8 mouse cellular contexts compared by ENCODE assay signal in the genomic region with DNA sequence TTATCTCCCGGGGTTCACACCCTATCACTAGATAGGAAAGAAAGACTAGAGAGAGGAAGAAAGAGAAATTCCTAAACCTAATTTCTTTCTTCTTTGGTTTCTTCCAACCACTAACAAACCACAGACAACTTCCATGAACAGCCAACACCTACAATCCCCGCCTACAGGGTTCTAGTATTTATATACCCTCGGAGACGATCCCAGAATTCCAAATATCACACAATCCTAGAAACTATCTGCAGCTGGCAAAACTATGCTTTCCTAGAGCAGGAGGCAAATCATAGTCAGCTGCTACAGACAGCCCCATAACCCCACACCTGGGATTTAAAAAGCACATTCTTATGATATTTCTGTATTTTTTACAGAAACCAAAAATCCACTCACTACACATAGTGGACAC. TPM values are rescaled to one million over a fixed set of nuclear protein-coding genes. Genes with fewer than 3 reads are reported as not detected.
DNase-seq lines count a peak whose midpoint lies in the region; ATAC-seq and TF ChIP-seq lines count a peak whose summit lies in the region.
"Had no signal": no experiment of that assay in that cellular context is flagged by ENCODE, and none has a peak within 500 bp of the region (broad histone marks: within the 10 kb centered on the region; RNA-seq: fewer than 3 reads in every experiment).

No protein-coding gene starts in this region.

- ATAC-seq in neural tube, embryonic 11.5 days (ENCODE audit: insufficient read depth, low FRiP score, low TSS enrichment) = no peak
- ATAC-seq in forebrain, postnatal 0 days = no peak
- no peak for ATAC-seq in liver, embryonic 14.5 days (ENCODE audit: insufficient read depth)

- H3K4me1 ChIP-seq in neural tube, embryonic 11.5 days (ENCODE audit: control insufficient read depth, insufficient read depth, low read length) = peaks cover 11% of the 10 kb centered on the region
- peaks cover 19% of the 10 kb centered on the region; the same call in 1 of the 2 replicates for H3K4me1 ChIP-seq in forebrain, postnatal 0 days (ENCODE audit: insufficient read depth)
- peaks cover 15 to 17% of the 10 kb centered on the region in 2 experiments for H3K4me1 ChIP-seq in liver, embryonic 14.5 days (replicated peaks; ENCODE audit: control insufficient read depth in 2 of 2, insufficient read depth in 2 of 2, low read length in 1 of 2)
- H3K4me1 ChIP-seq in thymus, adult 2 months (replicated peaks; ENCODE audit: control insufficient read depth, insufficient read depth, low read length) = peaks cover 8% of the 10 kb centered on the region

- no peak for DNase-seq in neural tube, embryonic 11.5 days (ENCODE audit: low spot score)
- DNase-seq in neural tube, embryonic 10.5 days (ENCODE audit: extremely low spot score, low spot score) = no peak
- DNase-seq in forebrain, postnatal 0 days = no peak
- DNase-seq in liver, embryonic 14.5 days (ENCODE audit: low read depth in 3 of 3, low spot score in 3 of 3) = no peak
- no peak for DNase-seq in thymus, adult 2 months
- no peak for DNase-seq in adrenal gland, adult (ENCODE audit: inconsistent age in 2 of 2, low spot score in 1 of 2)
- no peak for DNase-seq in cerebellum, adult 9-11 months
- DNase-seq: thymus, adult 18-20 months had no signal

- no peak overlapping the region for H3K27ac ChIP-seq in neural tube, embryonic 11.5 days (ENCODE audit: low read depth, low read length)
- H3K27ac ChIP-seq in forebrain, postnatal 0 days (ENCODE audit: low read depth, low read length) = no peak overlapping the region
- H3K27ac ChIP-seq in liver, embryonic 14.5 days = no peak overlapping the region
- no peak overlapping the region for H3K27ac ChIP-seq in thymus, adult 2 months (ENCODE audit: control insufficient read depth, insufficient read depth, low read length)

- peak overlapping the region; percentile 6; the same call in 1 of the 2 replicates for H3K4me3 ChIP-seq in neural tube, embryonic 11.5 days (ENCODE audit: low read depth, low read length)
- peak overlapping the region; percentile 17; the same call in 1 of the 2 replicates for H3K4me3 ChIP-seq in forebrain, postnatal 0 days (ENCODE audit: low read depth, low read length)
- peak overlapping the region in 1 of 2 experiments; percentile 41; a peak in 2 of 4 replicates for H3K4me3 ChIP-seq in liver, embryonic 14.5 days (ENCODE audit: insufficient read depth in 1 of 2, low read depth in 2 of 2, low read length in 2 of 2)
- no peak overlapping the region for H3K4me3 ChIP-seq in thymus, adult 2 months (ENCODE audit: control insufficient read depth, insufficient read depth, low read length)

- peaks cover 5% of the 10 kb centered on the region; the same call in 1 of the 2 replicates for H3K36me3 ChIP-seq in neural tube, embryonic 11.5 days (ENCODE audit: control insufficient read depth, insufficient read depth, low read length)
- peaks cover 7% of the 10 kb centered on the region for H3K36me3 ChIP-seq in forebrain, postnatal 0 days (ENCODE audit: insufficient read depth)
- peaks cover 15% of the 10 kb centered on the region for H3K36me3 ChIP-seq in liver, embryonic 14.5 days (replicated peaks; ENCODE audit: control insufficient read depth, insufficient read depth, low read depth)
- H3K36me3 ChIP-seq in thymus, adult 2 months (ENCODE audit: control insufficient read depth, insufficient read depth, low read length) = peaks cover 13% of the 10 kb centered on the region

- peak overlapping the region; percentile 58 for H3K4me2 ChIP-seq in neural tube, embryonic 11.5 days (ENCODE audit: low read depth)
- peak overlapping the region; percentile 64 for H3K4me2 ChIP-seq in forebrain, postnatal 0 days (ENCODE audit: low read depth)
- H3K4me2 ChIP-seq in liver, embryonic 14.5 days (ENCODE audit: low read depth) = peak overlapping the region; percentile 92

- no peak for TF ChIP-seq EP300 in liver, embryonic 14.5 days (IDR thresholded peaks at IDR 0.05; ENCODE audit: low read depth)

- TF ChIP-seq POLR2A in thymus, adult 2 months (IDR thresholded peaks at IDR 0.05; ENCODE audit: control insufficient read depth, extremely low read depth, insufficient read depth, low read length, poor library complexity) = no peak

- no peaks in the 10 kb centered on the region for H3K9me3 ChIP-seq in neural tube, embryonic 11.5 days (ENCODE audit: control insufficient read depth, low read length)
- no peaks in the 10 kb centered on the region for H3K9me3 ChIP-seq in forebrain, postnatal 0 days (ENCODE audit: low read length)
- H3K9me3 ChIP-seq in liver, embryonic 14.5 days (ENCODE audit: control insufficient read depth, low read length) = no peaks in the 10 kb centered on the region

- 84% methylated on average over 4 of the region's 4 CpGs for WGBS in neural tube, embryonic 11.5 days
- 76% methylated on average over 4 of the region's 4 CpGs for WGBS in forebrain, postnatal 0 days
- WGBS in liver, embryonic 14.5 days (ENCODE audit: insufficient replicate concordance) = 29% methylated on average over 4 of the region's 4 CpGs
- 54% methylated on average over 4 of the region's 4 CpGs for WGBS in thymus, adult 2 months

- H3K9ac ChIP-seq in neural tube, embryonic 11.5 days (ENCODE audit: low read length) = no peak overlapping the region
- no peak overlapping the region for H3K9ac ChIP-seq in forebrain, postnatal 0 days
- peak overlapping the region; percentile 15; the same call in 1 of the 2 replicates for H3K9ac ChIP-seq in liver, embryonic 14.5 days (replicated peaks)

- no peak for TF ChIP-seq CTCF in forebrain, postnatal 0 days (IDR thresholded peaks at IDR 0.05; ENCODE audit: low read depth)
- TF ChIP-seq CTCF in liver, embryonic 14.5 days (IDR thresholded peaks at IDR 0.05; ENCODE audit: low read depth) = no peak
- no peak for TF ChIP-seq CTCF in thymus, adult 2 months (IDR thresholded peaks at IDR 0.05; ENCODE audit: borderline replicate concordance, control insufficient read depth, extremely low read depth, insufficient read depth, low read length, poor library complexity)

- no peaks in the 10 kb centered on the region for H3K27me3 ChIP-seq in neural tube, embryonic 11.5 days (ENCODE audit: control insufficient read depth, insufficient read depth, low read length)
- H3K27me3 ChIP-seq in forebrain, postnatal 0 days (ENCODE audit: insufficient read depth, low read length) = no peaks in the 10 kb centered on the region
- H3K27me3 ChIP-seq in liver, embryonic 14.5 days (ENCODE audit: control insufficient read depth, insufficient read depth, low read length) = no peaks in the 10 kb centered on the region
- H3K27me3 ChIP-seq in thymus, adult 2 months (ENCODE audit: control insufficient read depth, insufficient read depth, low read length) = no peaks in the 10 kb centered on the region

RNA-seq across cellular contexts. Expression of gene Pspc1, which starts 2.7 kb away (rescaled TPM):
- polyA plus RNA-seq in neural tube, embryonic 11.5 days (2014; fragmentation: Nextera tagmentation; extraction: Ambion mirVana) = 51.4 and 51.5 TPM in 2 replicates
- total RNA-seq in forebrain, postnatal 0 days (2014; rRNA removed) = 56.6 and 59.6 TPM in 2 replicates
- 33.1 and 39.1 TPM in 2 replicates for polyA plus RNA-seq in forebrain, postnatal 0 days (2015; fragmentation: Nextera tagmentation; extraction: Ambion mirVana)
- polyA plus RNA-seq in liver, embryonic 14.5 days (2012; rRNA removed) = 6.8 and 12.1 TPM in 2 replicates
- polyA plus RNA-seq in liver, embryonic 14.5 days (2014; fragmentation: Nextera tagmentation; extraction: Ambion mirVana) = 11.0 and 12.0 TPM in 2 replicates
- 10.4 and 12.4 TPM in 2 replicates for polyA plus RNA-seq in thymus, adult 2 months (2012; rRNA removed)

RNA-seq across cellular contexts. Expression of gene Zmym5, which starts 36.1 kb away (rescaled TPM):
- 17.8 and 22.2 TPM in 2 replicates for polyA plus RNA-seq in neural tube, embryonic 11.5 days (2014; fragmentation: Nextera tagmentation; extraction: Ambion mirVana)
- 20.8 and 23.6 TPM in 2 replicates for total RNA-seq in forebrain, postnatal 0 days (2014; rRNA removed)
- polyA plus RNA-seq in forebrain, postnatal 0 days (2015; fragmentation: Nextera tagmentation; extraction: Ambion mirVana) = 17.0 and 27.2 TPM in 2 replicates
- 2.9 and 5.6 TPM in 2 replicates for polyA plus RNA-seq in liver, embryonic 14.5 days (2012; rRNA removed)
- polyA plus RNA-seq in liver, embryonic 14.5 days (2014; fragmentation: Nextera tagmentation; extraction: Ambion mirVana) = 5.2 and 6.0 TPM in 2 replicates
- polyA plus RNA-seq in thymus, adult 2 months (2012; rRNA removed) = 5.0 and 6.9 TPM in 2 replicates
